Mouse (Mus musculus) E14TG2a.4 (cell line): ENCODE measurements around the gene Fxyd7.

Source experiments
- CTCF ChIP-seq: conservative IDR thresholded peaks from 2 replicates; pipeline ENCODE4 v1.5.1; 2014; ENCODE audit warnings: low read length
- NANOG ChIP-seq: IDR thresholded peaks from 2 replicates; pipeline ENCODE4 v1.6.1; 2014; ENCODE audit warnings: borderline replicate concordance, low read length, mixed read lengths
- POU5F1 ChIP-seq: IDR thresholded peaks from 2 replicates; pipeline ENCODE4 v1.6.1; 2014; ENCODE audit warnings: low read length, borderline replicate concordance

DNA sequence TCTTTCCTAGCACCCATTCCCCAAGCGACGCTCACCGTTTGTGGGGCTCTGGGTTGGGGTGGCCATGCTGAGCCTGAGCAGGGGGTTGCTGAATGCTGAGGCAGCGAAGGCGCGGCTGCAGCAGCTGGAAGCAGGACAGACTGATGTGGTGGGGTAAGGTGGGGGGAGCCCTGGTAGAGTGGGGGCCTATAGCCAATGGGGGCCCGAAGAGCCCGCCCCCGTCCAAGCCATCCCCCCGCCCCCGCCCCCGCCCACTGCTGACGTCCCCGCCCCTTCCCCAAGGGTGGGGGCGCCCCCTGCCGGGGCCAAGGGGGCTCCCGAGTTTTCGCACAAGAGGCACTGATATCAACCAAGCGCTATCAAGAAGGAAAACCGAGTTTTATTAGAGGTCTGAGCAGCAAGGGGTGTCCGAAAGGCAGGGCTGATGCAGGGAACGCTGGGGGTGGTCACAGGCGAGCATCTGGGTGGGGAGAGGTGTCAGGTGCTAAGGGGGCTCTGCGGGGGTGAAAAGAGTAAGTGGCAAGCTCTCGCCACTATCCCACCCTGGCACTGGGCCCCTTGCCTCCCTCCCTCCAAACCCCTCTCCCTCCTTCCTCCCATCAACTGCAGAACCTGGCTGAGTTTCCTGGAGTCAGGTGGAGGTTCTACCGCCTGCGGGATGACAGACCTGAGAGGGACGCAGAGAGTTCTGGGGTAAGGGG lies at the start of gene Fxyd7:
- TF ChIP-seq CTCF, result no peak; the same call in 1 of the 2 replicates
- TF ChIP-seq POU5F1, result no peak
- TF ChIP-seq NANOG, result no peak
